Mouse (Mus musculus) brain, embryonic 14.5 days (tissue): ENCODE measurements at regions not wholly inside any gene's neighbourhood (a gene's known extent, or its start where the extent isn't known, plus 50 kb on each side); places are given as distances from the start of the nearest gene placed in this dataset.

ENCODE experiments used
- CTCF ChIP-seq: fragments of 200-500 bp; IDR thresholded peaks from 2 replicates; pipeline ENCODE4 v1.5.1; 2012; ENCODE audit warnings: inconsistent platforms, mild to moderate bottlenecking, moderate library complexity, borderline replicate concordance; ENCODE audit not compliant: insufficient read depth, insufficient read length; ENCODE audit errors: extremely low read depth
- POLR2A ChIP-seq: fragments of 200-500 bp; IDR thresholded peaks from 2 replicates; pipeline ENCODE4 v1.6.1; 2012; ENCODE audit warnings: mild to moderate bottlenecking, inconsistent platforms, borderline replicate concordance; ENCODE audit not compliant: poor library complexity, insufficient read depth, insufficient read length, severe bottlenecking; ENCODE audit errors: extremely low read depth

DNA sequence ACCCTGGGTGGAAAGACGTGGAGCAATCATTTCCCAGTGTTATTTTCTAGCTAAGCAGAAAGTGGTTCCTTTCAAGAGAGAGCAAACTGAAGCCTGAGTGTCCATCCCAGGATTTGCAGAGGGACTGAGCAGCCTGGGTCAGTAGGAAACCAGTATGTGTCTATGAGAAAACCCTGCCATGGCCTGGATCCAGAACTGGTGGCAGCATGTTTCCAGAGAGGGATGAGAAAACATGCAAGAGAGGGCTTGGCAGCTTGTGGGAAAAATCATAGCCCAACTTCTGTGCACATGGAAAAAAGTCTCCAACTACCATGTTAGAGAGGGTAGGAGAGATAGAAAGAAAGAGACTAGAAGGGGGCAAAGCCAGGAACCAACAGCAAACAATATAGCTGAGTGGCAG, 282.8 kb upstream of the Gm10801 start:
- TF ChIP-seq CTCF (no peak), POLR2A (no peak)
